Mouse (Mus musculus) thymus, adult 2 months (tissue): ENCODE data around the gene Bik.

Experiments
- CTCF ChIP-seq: fragments of 200-500 bp; IDR thresholded peaks from 2 replicates; pipeline ENCODE4 v1.5.1; 2012; ENCODE audit warnings: mild to moderate bottlenecking, control low read depth, low read length, moderate library complexity, borderline replicate concordance; ENCODE audit not compliant: control insufficient read depth, poor library complexity, insufficient read depth; ENCODE audit errors: extremely low read depth
- POLR2A ChIP-seq: fragments of 200-500 bp; IDR thresholded peaks from 2 replicates; pipeline ENCODE4 v1.6.1; 2012; ENCODE audit warnings: mild to moderate bottlenecking, low read length, control low read depth, moderate library complexity; ENCODE audit not compliant: control insufficient read depth, poor library complexity, insufficient read depth; ENCODE audit errors: extremely low read depth

GRCm38 (mm10) chr15:83528892-83529291 is 2.2 kb downstream of the Bik start:
- no peak for TF ChIP-seq CTCF
- TF ChIP-seq POLR2A: no peak
